Mouse (Mus musculus) ES-Bruce4 (cell line): Measurements from ENCODE around the gene Epdr1.

Source experiments
- CTCF ChIP-seq: IDR thresholded peaks from one replicate; pipeline ENCODE4 v1.8.1; 2011; ENCODE audit warnings: low read depth, low read length
- EP300 ChIP-seq: IDR thresholded peaks from 2 replicates; pipeline ENCODE4 v1.6.1; 2011; ENCODE audit warnings: low read depth, low read length; ENCODE audit not compliant: insufficient read depth
- POLR2A ChIP-seq: IDR thresholded peaks from one replicate; pipeline ENCODE4 v1.8.1; 2011; ENCODE audit warnings: low read length; ENCODE audit not compliant: insufficient read depth

DNA sequence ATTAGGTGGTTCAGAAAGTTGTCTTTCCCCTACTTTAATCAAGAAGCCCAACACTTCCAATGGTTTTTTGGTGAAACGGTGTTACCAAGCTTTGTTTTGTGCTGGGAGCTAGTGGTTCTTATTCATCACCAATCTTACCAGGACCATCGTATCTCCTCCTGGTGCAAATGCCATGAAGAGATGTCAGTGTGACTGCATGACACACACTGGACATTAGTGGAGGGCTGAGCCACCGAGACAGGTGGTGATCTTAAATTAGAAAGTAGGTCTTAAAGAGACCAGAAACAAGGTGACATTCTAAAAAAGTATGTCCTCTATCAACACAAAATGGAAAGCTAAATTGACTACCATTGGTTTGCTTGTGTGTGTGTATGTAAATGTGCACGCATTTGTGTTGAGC lies 1.6 kb downstream of the Epdr1 start:
- TF ChIP-seq POLR2A = no peak
- TF ChIP-seq CTCF = no peak
- no peak for TF ChIP-seq EP300
